ENCODE assay signal across 11 mouse cellular contexts in genomic region chr15:84301641-84302420, GRCm38 (mm10). TPM values are rescaled to one million over a fixed set of nuclear protein-coding genes. Genes with fewer than 3 reads are reported as not detected.
DNase-seq lines count a peak whose midpoint lies in the region; ATAC-seq lines count a peak whose summit lies in the region.
"Had no signal": no experiment of that assay in that cellular context is flagged by ENCODE, and none has a peak within 500 bp of the region (broad histone marks: within the 10 kb centered on the region; RNA-seq: fewer than 3 reads in every experiment).

No protein-coding gene starts in this region.

- H3K4me1 ChIP-seq in heart, embryonic 13.5 days = peaks cover 45% of the 10 kb centered on the region
- H3K4me1 ChIP-seq in forebrain, embryonic 11.5 days (replicated peaks; ENCODE audit: control insufficient read depth, insufficient read depth, low read length) = peaks cover 50% of the 10 kb centered on the region
- H3K4me1 ChIP-seq in limb, embryonic 10.5 days = peaks cover 59% of the 10 kb centered on the region
- H3K4me1 ChIP-seq in neural tube, embryonic 13.5 days (replicated peaks) = peaks cover 84% of the 10 kb centered on the region

- H3K4me3 ChIP-seq in heart, embryonic 13.5 days = no peak overlapping the region
- H3K4me3 ChIP-seq in forebrain, embryonic 11.5 days (ENCODE audit: low read depth, low read length) = no peak overlapping the region
- no peak overlapping the region for H3K4me3 ChIP-seq in limb, embryonic 10.5 days
- H3K4me3 ChIP-seq in neural tube, embryonic 13.5 days = no peak overlapping the region

- DNase-seq in heart, adult 8-10 months (ENCODE audit: low spot score) = no peak
- DNase-seq in forebrain, embryonic 11.5 days (ENCODE audit: low spot score) = peak; percentile 57
- no peak for DNase-seq in limb, embryonic 10.5 days (ENCODE audit: low spot score)
- no peak for DNase-seq in urinary bladder, postnatal 14 days (ENCODE audit: low spot score)
- DNase-seq in layer of hippocampus, adult 8-10 months (ENCODE audit: low spot score in 2 of 2) = no peak
- DNase-seq in cerebellum, adult 18-20 months = no peak
- DNase-seq: adrenal gland, adult 8-10 months; gastrocnemius, postnatal 25 days; layer of hippocampus, postnatal 36 days had no signal

- peak overlapping the region; percentile 28; the same call in 1 of the 2 replicates for H3K27ac ChIP-seq in heart, embryonic 13.5 days (replicated peaks)
- peak overlapping the region; percentile 51 for H3K27ac ChIP-seq in forebrain, embryonic 11.5 days (ENCODE audit: low read depth, low read length)
- H3K27ac ChIP-seq in limb, embryonic 10.5 days = peak overlapping the region; percentile 66
- H3K27ac ChIP-seq in neural tube, embryonic 13.5 days (replicated peaks) = peak overlapping the region; percentile 49

- peaks cover 22% of the 10 kb centered on the region for H3K36me3 ChIP-seq in heart, embryonic 13.5 days
- H3K36me3 ChIP-seq in forebrain, embryonic 11.5 days (ENCODE audit: control insufficient read depth, insufficient read depth, low read length) = no peaks in the 10 kb centered on the region
- H3K36me3 ChIP-seq in limb, embryonic 10.5 days = peaks cover 18% of the 10 kb centered on the region
- H3K36me3 ChIP-seq in neural tube, embryonic 13.5 days = no peaks in the 10 kb centered on the region

- 53% methylated on average over 8 of the region's 8 CpGs for WGBS in heart, embryonic 13.5 days
- WGBS in forebrain, embryonic 11.5 days = 12% methylated on average over 8 of the region's 8 CpGs
- WGBS in limb, embryonic 10.5 days = 33% methylated on average over 8 of the region's 8 CpGs
- 26% methylated on average over 8 of the region's 8 CpGs for WGBS in neural tube, embryonic 13.5 days

- ATAC-seq in heart, embryonic 13.5 days (ENCODE audit: extremely low read depth, insufficient number of reproducible peaks, low FRiP score, low TSS enrichment) = no peak
- ATAC-seq in forebrain, embryonic 11.5 days (replicated peaks; ENCODE audit: low FRiP score) = peak; percentile 28; the same call in 1 of the 2 replicates
- ATAC-seq in neural tube, embryonic 13.5 days (ENCODE audit: low read depth) = no peak

- H3K9me3 ChIP-seq in heart, embryonic 13.5 days = no peaks in the 10 kb centered on the region
- no peaks in the 10 kb centered on the region for H3K9me3 ChIP-seq in forebrain, embryonic 11.5 days (ENCODE audit: control insufficient read depth, low read length)
- no peaks in the 10 kb centered on the region for H3K9me3 ChIP-seq in limb, embryonic 10.5 days (replicated peaks)
- no peaks in the 10 kb centered on the region for H3K9me3 ChIP-seq in neural tube, embryonic 13.5 days

- H3K4me2 ChIP-seq in heart, embryonic 13.5 days = no peak overlapping the region
- 0 out of 2 replicates have a peak overlapping the region, but pooled peaks have one; percentile 3 for H3K4me2 ChIP-seq in forebrain, embryonic 11.5 days (ENCODE audit: low read depth, low read length, severe bottlenecking)
- no peak overlapping the region for H3K4me2 ChIP-seq in neural tube, embryonic 13.5 days

- H3K9ac ChIP-seq in heart, embryonic 13.5 days = peak overlapping the region; percentile 52
- peak overlapping the region; percentile 2; the same call in 1 of the 2 replicates for H3K9ac ChIP-seq in forebrain, embryonic 11.5 days (ENCODE audit: low read length)
- H3K9ac ChIP-seq in neural tube, embryonic 13.5 days = peak overlapping the region; percentile 34; the same call in 1 of the 2 replicates

- H3K27me3 ChIP-seq in heart, embryonic 13.5 days (replicated peaks) = 0 out of 2 replicates have a peak, but pooled peaks cover 4% of the 10 kb centered on the region
- no peaks in the 10 kb centered on the region for H3K27me3 ChIP-seq in forebrain, embryonic 11.5 days (ENCODE audit: control insufficient read depth, insufficient read depth, low read length)
- H3K27me3 ChIP-seq in limb, embryonic 10.5 days (ENCODE audit: low read depth, poor library complexity, severe bottlenecking) = peaks cover 11% of the 10 kb centered on the region; the same call in 1 of the 2 replicates
- no peaks in the 10 kb centered on the region for H3K27me3 ChIP-seq in neural tube, embryonic 13.5 days

RNA-seq across cellular contexts. Expression of gene Parvg, which starts 22.0 kb away (rescaled TPM):
- 1.2 and 1.5 TPM in 2 replicates for polyA plus RNA-seq in heart, embryonic 13.5 days (2015; fragmentation: Nextera tagmentation; extraction: Ambion mirVana)
- 1 to 10 TPM in 3 of 4 experiments, under 1 TPM in 1; 0.88 to 2.0 (median 1.4) TPM for total RNA-seq in heart, adult 8-10 months (2022)
- polyA plus RNA-seq in forebrain, embryonic 11.5 days (2014; fragmentation: Nextera tagmentation; extraction: Ambion mirVana) = 0.35 and 0.56 TPM in 2 replicates
- polyA plus RNA-seq in limb, embryonic 10.5 days (2016; fragmentation: Nextera tagmentation; extraction: Ambion mirVana) = 0.72 and 0.75 TPM in 2 replicates
- polyA plus RNA-seq in neural tube, embryonic 13.5 days (2015; fragmentation: Nextera tagmentation; extraction: Ambion mirVana) = 0.95 and 0.98 TPM in 2 replicates
- total RNA-seq in layer of hippocampus, adult 8-10 months (2022) = 10 to 100 TPM; 23.8 to 34.0 (median 31.7) TPM

Comparison
In these comparisons a context has a peak if more than half of its experiments do, and no peak if none do; other contexts are left out.
1. H3K9ac ChIP-seq: peak in every context shown above with its lines; median percentile 52 in heart, embryonic 13.5 days; 34 in neural tube, embryonic 13.5 days; 2 in forebrain, embryonic 11.5 days.